Mouse (Mus musculus) C2C12 (cell line): Measurements from ENCODE around the gene Mecom.

ENCODE experiments used
- CEBPB ChIP-seq: IDR thresholded peaks from one replicate; pipeline ENCODE4 v1.6.1; 2011; ENCODE audit warnings: low read depth, mild to moderate bottlenecking, control low read depth, moderate library complexity
- CTCF ChIP-seq: IDR thresholded peaks from one replicate; pipeline ENCODE4 v1.5.1; 2011; ENCODE audit not compliant: control insufficient read depth, insufficient read depth, insufficient read length
- MAX ChIP-seq: IDR thresholded peaks from one replicate; pipeline ENCODE4 v1.6.1; 2011; ENCODE audit warnings: mild to moderate bottlenecking, control low read depth
- MYOD1 ChIP-seq: IDR thresholded peaks from one replicate; pipeline ENCODE4 v1.6.1; 2011; ENCODE audit warnings: low read depth; ENCODE audit not compliant: control insufficient read depth, insufficient read length
- MYOG ChIP-seq: IDR thresholded peaks from one replicate; pipeline ENCODE4 v1.6.1; 2011; ENCODE audit not compliant: control insufficient read depth, insufficient read length; ENCODE audit errors: extremely low read depth
- USF1 ChIP-seq: IDR thresholded peaks from one replicate; pipeline ENCODE4 v1.6.1; 2011; ENCODE audit warnings: low read depth, mild to moderate bottlenecking, control low read depth, moderate library complexity

GRCm38 (mm10) chr3:30176615-30177014, 371.2 kb downstream of the Mecom start:
- no peak for TF ChIP-seq CTCF
- TF ChIP-seq MAX = no peak
- TF ChIP-seq CEBPB = no peak
- TF ChIP-seq USF1 = no peak
- no peak for TF ChIP-seq MYOG
- TF ChIP-seq MYOD1 = no peak
